Mouse (Mus musculus) testis, adult 2 months (tissue): ENCODE measurements around the gene Hs3st2. TPM values are rescaled to one million over a fixed set of nuclear protein-coding genes. Genes with fewer than 3 reads are reported as not detected.

ENCODE experiments used
- H3K27ac ChIP-seq: fragments of 200-500 bp; 2 replicates; pipeline ENCODE4 v1.5.1; 2012; ENCODE audit warnings: low read depth, low read length; ENCODE audit not compliant: control insufficient read depth, insufficient read depth
- H3K27me3 ChIP-seq: fragments of 200-500 bp; 2 replicates; pipeline ENCODE4 v1.6.1; 2012; ENCODE audit warnings: mild to moderate bottlenecking, low read length, moderate library complexity; ENCODE audit not compliant: control insufficient read depth, insufficient read depth
- H3K36me3 ChIP-seq: fragments of 200-500 bp; 2 replicates; pipeline ENCODE4 v1.6.1; 2012; ENCODE audit warnings: mild to moderate bottlenecking, low read length; ENCODE audit not compliant: control insufficient read depth, insufficient read depth
- H3K4me1 ChIP-seq: fragments of 200-500 bp; 2 replicates; pipeline ENCODE4 v1.6.1; 2012; ENCODE audit warnings: low read length; ENCODE audit not compliant: control insufficient read depth, insufficient read depth
- H3K4me3 ChIP-seq: fragments of 200-500 bp; 2 replicates; pipeline ENCODE4 v1.5.1; 2012; ENCODE audit warnings: low read depth, mild to moderate bottlenecking, low read length, moderate library complexity, mixed read lengths; ENCODE audit not compliant: control insufficient read depth
- CTCF ChIP-seq: fragments of 200-500 bp; IDR thresholded peaks from 2 replicates; pipeline ENCODE4 v1.5.1; 2012; ENCODE audit warnings: low read depth, mild to moderate bottlenecking, inconsistent platforms, low read length, moderate library complexity; ENCODE audit not compliant: control insufficient read depth, insufficient read depth, insufficient replicate concordance
- POLR2A ChIP-seq: fragments of 200-500 bp; IDR thresholded peaks from 2 replicates; pipeline ENCODE4 v1.6.1; 2012; ENCODE audit warnings: low read depth, mild to moderate bottlenecking, inconsistent platforms, low read length, moderate library complexity; ENCODE audit not compliant: control insufficient read depth
- polyA plus RNA-seq: library from polyadenylated mRNA; depleted of rRNA; stranded (reverse); fragments of >200 nt; gene quantifications from 2 replicates; pipeline ENCODE4 v1.2.3, GENCODE M21; 2012

The Hs3st2 gene
- polyA plus RNA-seq, 1 experiment = 0.04 TPM

- no peak overlapping the region for H3K27ac ChIP-seq
- no peaks in the 10 kb centered on the region for H3K4me1 ChIP-seq
- no peak overlapping the region for H3K4me3 ChIP-seq
- TF ChIP-seq CTCF (no peak), POLR2A (no peak)
- H3K27me3 ChIP-seq = no peaks in the 10 kb centered on the region
- H3K36me3 ChIP-seq = no peaks in the 10 kb centered on the region
Observed at GRCm38 (mm10) chr7:121549329-121550022, 157.8 kb downstream of the Hs3st2 start.
